Mouse (Mus musculus) MEL (cell line): ENCODE results near the gene Rex1bd. TPM values are rescaled to one million over a fixed set of nuclear protein-coding genes. Genes with fewer than 3 reads are reported as not detected.
A peak's percentile ranks its signal among the peaks of the same experiment; 100 is the strongest.

Source experiments
- DNase-seq: peaks from one replicate; pipeline ENCODE4 v3.0.0; 2011; ENCODE audit warnings: low read depth, low spot score
- H3K27ac ChIP-seq: 2 replicates; pipeline ENCODE4 v1.5.1; 2012; ENCODE audit warnings: low read depth, mild to moderate bottlenecking, control low read depth, low read length, moderate library complexity; ENCODE audit not compliant: control insufficient read depth
- H3K27me3 ChIP-seq, 2 experiments: fragments of 150-350 bp in 1 of 2; sonication (generic) in 1 of 2; 2 replicates each; pipeline ENCODE4 v1.6.1; 2012; ENCODE audit warnings: low read length in 2 of 2, mild to moderate bottlenecking in 2 of 2, improper control_type of control experiment in 1 of 2, moderate library complexity in 1 of 2; ENCODE audit not compliant: insufficient read depth in 2 of 2, control insufficient read depth in 1 of 2
- H3K36me3 ChIP-seq, 2 experiments: 2 replicates each; pipeline ENCODE4 v1.6.1; 2012 to 2014; ENCODE audit warnings: low read length in 2 of 2, improper control_type of control experiment in 1 of 2, inconsistent platforms in 1 of 2, mild to moderate bottlenecking in 1 of 2; ENCODE audit not compliant: insufficient read depth in 2 of 2, control insufficient read depth in 1 of 2
- H3K4me1 ChIP-seq, 2 experiments: fragments of 150-350 bp in 1 of 2; sonication (generic) in 1 of 2; 2 replicates each; pipeline ENCODE4 v1.6.1; 2012; ENCODE audit warnings: low read length in 2 of 2, improper control_type of control experiment in 1 of 2, mild to moderate bottlenecking in 1 of 2; ENCODE audit not compliant: insufficient read depth in 2 of 2, control insufficient read depth in 1 of 2
- H3K4me3 ChIP-seq, 2 experiments: fragments of 150-350 bp in 1 of 2; sonication (generic) in 1 of 2; 2 replicates each; pipeline ENCODE4 v1.5.1; 2012; ENCODE audit warnings: low read depth in 2 of 2, low read length in 2 of 2, mild to moderate bottlenecking in 2 of 2, moderate library complexity in 2 of 2, control low read depth in 1 of 2, improper control_type of control experiment in 1 of 2; ENCODE audit not compliant: control insufficient read depth in 1 of 2, insufficient read depth in 1 of 2
- H3K79me2 ChIP-seq: 2 replicates; pipeline ENCODE4 v1.6.1; 2012; ENCODE audit warnings: mild to moderate bottlenecking, low read length, moderate library complexity; ENCODE audit not compliant: control insufficient read depth, poor library complexity, insufficient read depth
- H3K9ac ChIP-seq: 2 replicates; pipeline ENCODE4 v1.6.1; 2012; ENCODE audit warnings: low read depth, mild to moderate bottlenecking, control low read depth, low read length, moderate library complexity; ENCODE audit not compliant: control insufficient read depth, poor library complexity, severe bottlenecking
- H3K9me3 ChIP-seq: fragments of 150-350 bp; sonication (generic); replicated peaks from 2 replicates; pipeline ENCODE4 v1.6.1; 2012; ENCODE audit warnings: mild to moderate bottlenecking, low read length, improper control_type of control experiment, moderate library complexity; ENCODE audit not compliant: insufficient read depth
- BHLHE40 ChIP-seq: IDR thresholded peaks from 2 replicates; pipeline ENCODE4 v1.6.1; 2012; ENCODE audit warnings: low read depth, mild to moderate bottlenecking, inconsistent platforms, low read length, improper control_type of control experiment, borderline replicate concordance
- CHD1 ChIP-seq: IDR thresholded peaks from 2 replicates; pipeline ENCODE4 v1.6.1; 2012; ENCODE audit warnings: low read depth, mild to moderate bottlenecking, inconsistent platforms, low read length, improper control_type of control experiment
- CHD2 ChIP-seq: IDR thresholded peaks from 2 replicates; pipeline ENCODE4 v1.6.1; 2011; ENCODE audit warnings: low read length, improper control_type of control experiment
- ELF1 ChIP-seq: IDR thresholded peaks from 2 replicates; pipeline ENCODE4 v1.6.1; 2014; ENCODE audit warnings: low read depth, mild to moderate bottlenecking, inconsistent platforms, low read length, improper control_type of control experiment, moderate library complexity
- HCFC1 ChIP-seq: IDR thresholded peaks from 2 replicates; pipeline ENCODE4 v1.6.1; 2012; ENCODE audit warnings: low read depth, mild to moderate bottlenecking, inconsistent platforms, low read length, improper control_type of control experiment, moderate library complexity
- MAX ChIP-seq: IDR thresholded peaks from 2 replicates; pipeline ENCODE4 v1.6.1; 2011; ENCODE audit warnings: low read length, improper control_type of control experiment
- MEF2A ChIP-seq: IDR thresholded peaks from 2 replicates; pipeline ENCODE4 v1.6.1; 2014; ENCODE audit warnings: low read depth, mild to moderate bottlenecking, inconsistent platforms, low read length, improper control_type of control experiment; ENCODE audit not compliant: poor library complexity, insufficient replicate concordance, severe bottlenecking; ENCODE audit errors: extremely low read depth
- MXI1 ChIP-seq: IDR thresholded peaks from 2 replicates; pipeline ENCODE4 v1.6.1; 2011; ENCODE audit warnings: mild to moderate bottlenecking, low read depth, low read length, improper control_type of control experiment
- NRF1 ChIP-seq: IDR thresholded peaks from 2 replicates; pipeline ENCODE4 v1.6.1; 2014; ENCODE audit warnings: low read depth, mild to moderate bottlenecking, inconsistent platforms, low read length, improper control_type of control experiment, moderate library complexity; ENCODE audit not compliant: poor library complexity, insufficient read depth, severe bottlenecking
- POLR2A ChIP-seq, 2 experiments: IDR thresholded peaks; 2 replicates each; pipeline ENCODE4 v1.6.1; 2011 to 2012; ENCODE audit warnings: low read length in 2 of 2, mild to moderate bottlenecking in 2 of 2, control low read depth in 1 of 2, improper control_type of control experiment in 1 of 2, low read depth in 1 of 2, moderate library complexity in 1 of 2; ENCODE audit not compliant: control insufficient read depth in 1 of 2, insufficient read depth in 1 of 2, poor library complexity in 1 of 2
- POLR2AphosphoS2 ChIP-seq: IDR thresholded peaks from 2 replicates; pipeline ENCODE4 v1.6.1; 2011; ENCODE audit warnings: low read length, improper control_type of control experiment
- SIN3A ChIP-seq: IDR thresholded peaks from 2 replicates; pipeline ENCODE4 v1.6.1; 2012; ENCODE audit warnings: low read length, improper control_type of control experiment, inconsistent platforms
- SMC3 ChIP-seq: IDR thresholded peaks from 2 replicates; pipeline ENCODE4 v1.6.1; 2011; ENCODE audit warnings: low read depth, low read length, improper control_type of control experiment
- TCF12 ChIP-seq: IDR thresholded peaks from 2 replicates; pipeline ENCODE4 v1.6.1; 2014; ENCODE audit warnings: low read depth, mild to moderate bottlenecking, inconsistent platforms, low read length, improper control_type of control experiment, moderate library complexity
- ZC3H11A ChIP-seq: IDR thresholded peaks from 2 replicates; pipeline ENCODE4 v1.6.1; 2012; ENCODE audit warnings: low read depth, mild to moderate bottlenecking, inconsistent platforms, low read length, improper control_type of control experiment
- ZNF384 ChIP-seq: IDR thresholded peaks from 2 replicates; pipeline ENCODE4 v1.6.1; 2012; ENCODE audit warnings: low read depth, mild to moderate bottlenecking, inconsistent platforms, low read length, improper control_type of control experiment
- polyA plus RNA-seq, 2 experiments: library from polyadenylated mRNA; stranded (reverse) in 1 of 2; unstranded in 1 of 2; fragments of >175 nt in 1 of 2; fragments of >200 nt in 1 of 2; gene quantifications; 2 replicates each; pipeline versions ENCODE4 v1.2.1 to v1.2.4; 2012; ENCODE audit warnings: low replicate concordance in 2 of 2, low read depth in 1 of 2; ENCODE audit not compliant: insufficient read length in 2 of 2, insufficient read depth in 1 of 2, missing spikeins in 1 of 2
- total RNA-seq: library from RNA; depleted of rRNA; stranded (reverse); fragments of 300-350 nt; gene quantifications from 2 replicates; pipeline ENCODE4 v1.2.3, GENCODE M21; 2012

The Rex1bd gene
- total and polyA plus RNA-seq, 3 experiments: 145 to 204 TPM; not detected in 1

GRCm38 (mm10) chr8:70506328-70507026, at the start of gene Rex1bd (continued):
- TF ChIP-seq MXI1 (peak; percentile 87), BHLHE40 (no peak), POLR2A (IDR thresholded peaks at IDR 0.05; ENCODE audit: control insufficient read depth in 1 of 2, insufficient read depth in 1 of 2, low read depth in 1 of 2, low read length in 2 of 2, poor library complexity in 1 of 2) (peak; percentile 52 to 76; a peak in 3 of 4 replicates), CHD1 (no peak), ZNF384 (peak; percentile 99)
- TF ChIP-seq, all 39 proteins: peak for 19

GRCm38 (mm10) chr8:70555079-70555747, 48.7 kb upstream of the Rex1bd start:
- Histone ChIP-seq H3K4me3 (no peak overlapping the region), H3K79me2 (peaks cover 19% of the 10 kb centered on the region), H3K9ac (no peak overlapping the region), H3K27ac (no peak overlapping the region), H3K36me3 (peaks cover 0 to 3% of the 10 kb centered on the region in 2 experiments; a peak in 2 of 4 replicates), H3K9me3 (no peaks in the 10 kb centered on the region), H3K4me1 (peaks cover 2 to 16% of the 10 kb centered on the region in 2 experiments; a peak in 3 of 4 replicates), H3K27me3 (no peaks in the 10 kb centered on the region)
- DNase-seq: no peak
- TF ChIP-seq MEF2A: no peak

DNA sequence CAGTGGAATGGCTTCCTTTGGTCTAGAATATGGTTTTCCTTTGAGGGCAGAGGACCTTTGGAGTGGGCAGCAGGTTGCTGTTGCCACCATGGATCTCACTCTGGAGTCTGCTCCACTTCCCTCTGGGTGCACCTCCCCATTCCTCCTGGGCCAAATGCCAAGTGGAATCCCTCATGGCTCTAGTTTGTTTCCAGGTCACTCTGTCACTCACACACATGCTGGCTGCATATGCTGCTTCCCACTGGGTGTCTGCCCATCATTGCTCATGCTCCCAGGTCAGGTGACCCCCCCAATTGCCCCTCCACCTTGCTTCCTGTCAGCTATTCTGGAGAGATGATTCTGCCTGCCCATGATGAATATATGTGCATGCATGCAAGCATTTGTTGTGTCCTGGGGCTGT, 47.2 kb upstream of the Rex1bd start:
- H3K27me3 ChIP-seq: no peaks in the 10 kb centered on the region
- H3K79me2 ChIP-seq: peaks cover 22% of the 10 kb centered on the region
- H3K36me3 ChIP-seq: peaks cover 0 to 3% of the 10 kb centered on the region in 2 experiments; a peak in 1 of 4 replicates
- H3K27ac ChIP-seq: no peak overlapping the region
- no peaks in the 10 kb centered on the region for H3K9me3 ChIP-seq
- H3K4me3 ChIP-seq: no peak overlapping the region
- TF ChIP-seq BHLHE40: no peak
- TF ChIP-seq ZNF384: no peak
- TF ChIP-seq NRF1: no peak
- no peak for TF ChIP-seq SMC3
- TF ChIP-seq ELF1: no peak
- TF ChIP-seq HCFC1: no peak
- no peak for TF ChIP-seq ZC3H11A
- no peak for TF ChIP-seq SIN3A
- TF ChIP-seq MAX: no peak
- no peak for TF ChIP-seq MEF2A
- TF ChIP-seq CHD2: no peak
- no peak for TF ChIP-seq TCF12
- no peak for TF ChIP-seq POLR2AphosphoS2
- no peak overlapping the region for H3K9ac ChIP-seq
- peaks cover 2 to 8% of the 10 kb centered on the region in 2 experiments; a peak in 2 of 4 replicates for H3K4me1 ChIP-seq
- DNase-seq: no peak
